Mouse (Mus musculus) bone marrow macrophage, adult 2 months (primary cell): ENCODE measurements at regions not wholly inside any gene's neighbourhood (a gene's known extent, or its start where the extent isn't known, plus 50 kb on each side); places are given as distances from the start of the nearest gene placed in this dataset.

Experiments
- H3K27ac ChIP-seq: 2 replicates; pipeline ENCODE4 v1.5.1; 2012; ENCODE audit warnings: low read depth, low read length; ENCODE audit not compliant: insufficient read depth
- H3K4me1 ChIP-seq: 2 replicates; pipeline ENCODE4 v1.6.1; 2012; ENCODE audit warnings: low read length; ENCODE audit not compliant: control insufficient read depth, insufficient read depth
- H3K4me3 ChIP-seq: 2 replicates; pipeline ENCODE4 v1.5.1; 2012; ENCODE audit warnings: mild to moderate bottlenecking, low read length, moderate library complexity; ENCODE audit not compliant: insufficient read depth
- CTCF ChIP-seq: IDR thresholded peaks from 2 replicates; pipeline ENCODE4 v1.5.1; 2012; ENCODE audit warnings: low read depth, mild to moderate bottlenecking, low read length, moderate library complexity
- POLR2A ChIP-seq: IDR thresholded peaks from 2 replicates; pipeline ENCODE4 v1.6.1; 2012; ENCODE audit warnings: mild to moderate bottlenecking, low read depth, low read length, borderline replicate concordance

DNA sequence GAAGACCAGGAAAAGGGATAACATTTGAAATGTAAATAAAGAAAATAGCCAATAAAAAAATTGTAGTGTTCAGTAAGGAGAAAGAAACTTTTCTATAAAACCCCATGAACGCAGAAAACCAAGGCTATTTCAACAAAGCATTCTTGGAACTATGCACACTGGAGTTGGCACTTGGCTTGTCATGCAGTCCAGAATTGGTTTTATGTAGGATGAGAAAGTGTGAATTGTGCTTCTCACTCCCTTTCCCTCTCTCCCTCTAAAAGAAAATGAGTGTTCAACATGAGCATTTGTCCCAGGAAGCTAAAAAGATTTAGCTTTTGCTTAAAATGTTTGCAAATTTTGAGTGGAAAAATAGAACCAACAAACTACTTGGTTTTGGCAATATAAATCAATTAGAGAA lies 841.6 kb upstream of the Adam24 start:
- H3K4me1 ChIP-seq, result no peaks in the 10 kb centered on the region
- TF ChIP-seq CTCF, result no peak
- TF ChIP-seq POLR2A, result no peak
- H3K4me3 ChIP-seq, result no peak overlapping the region
- no peak overlapping the region for H3K27ac ChIP-seq

DNA sequence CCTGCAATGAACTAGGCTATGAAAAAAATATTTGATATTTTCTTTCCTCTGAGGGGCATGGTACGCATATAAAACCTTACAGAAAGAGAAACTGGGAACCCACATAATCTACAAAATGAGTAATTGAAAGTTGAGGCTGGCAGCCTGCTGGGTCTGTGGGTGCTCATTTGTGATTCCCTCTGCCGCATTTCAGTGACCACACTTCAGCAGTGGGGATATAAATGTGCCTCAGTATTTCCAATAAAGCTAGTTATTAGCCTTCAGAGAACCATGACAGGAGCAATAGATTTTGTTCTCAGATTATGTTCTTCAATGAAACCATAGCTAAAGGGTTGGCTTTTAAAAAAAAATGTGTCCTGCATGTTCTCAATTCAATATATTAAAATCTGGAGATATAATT lies 828.0 kb upstream of the Adam24 start:
- no peak overlapping the region for H3K4me3 ChIP-seq
- TF ChIP-seq POLR2A (no peak), CTCF (no peak)
- no peaks in the 10 kb centered on the region for H3K4me1 ChIP-seq
- H3K27ac ChIP-seq, result no peak overlapping the region

DNA sequence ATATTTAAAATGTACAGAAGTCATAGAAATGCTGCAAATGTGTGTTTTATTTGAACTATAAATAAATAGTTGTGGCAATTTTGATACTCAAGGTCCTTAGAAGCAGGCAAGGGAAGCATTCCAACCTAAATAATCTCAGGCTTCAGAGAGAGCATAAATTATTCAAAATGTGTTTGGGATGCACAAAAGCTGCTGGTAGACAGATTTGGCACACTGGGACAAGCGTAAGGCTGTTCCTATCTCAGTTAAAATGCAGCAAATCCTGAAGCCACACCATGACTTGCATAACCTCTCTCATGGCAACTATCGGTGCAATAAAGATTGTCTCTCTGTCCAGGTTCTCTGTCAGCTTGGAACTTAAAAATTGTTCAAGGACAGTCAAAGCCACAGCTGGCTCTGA lies 812.3 kb upstream of the Adam24 start:
- TF ChIP-seq CTCF, result no peak
- TF ChIP-seq POLR2A, result no peak
- H3K4me3 ChIP-seq, result no peak overlapping the region
- H3K27ac ChIP-seq, result no peak overlapping the region
- H3K4me1 ChIP-seq, result no peaks in the 10 kb centered on the region

DNA sequence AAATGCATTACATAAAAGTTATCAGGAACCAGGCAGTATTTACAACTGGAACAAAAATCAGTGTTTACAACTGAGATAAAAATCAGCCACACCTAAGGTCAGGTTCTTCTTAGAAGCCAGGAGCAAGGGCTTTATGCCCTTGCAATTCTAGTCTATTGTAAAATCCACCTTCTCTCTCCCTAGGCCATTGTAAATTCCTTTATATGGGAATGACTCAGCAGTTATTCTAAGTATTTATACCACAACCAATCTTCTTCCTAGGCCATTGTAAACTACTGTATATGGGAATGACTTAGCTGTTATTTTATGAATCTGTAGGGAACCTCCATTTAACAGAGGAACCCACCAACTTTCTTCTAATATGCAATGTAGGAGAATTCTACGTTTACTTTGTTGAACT lies 772.6 kb upstream of the Adam24 start:
- no peak for TF ChIP-seq CTCF
- TF ChIP-seq POLR2A, result no peak
- no peaks in the 10 kb centered on the region for H3K4me1 ChIP-seq
- H3K4me3 ChIP-seq, result no peak overlapping the region
- no peak overlapping the region for H3K27ac ChIP-seq

DNA sequence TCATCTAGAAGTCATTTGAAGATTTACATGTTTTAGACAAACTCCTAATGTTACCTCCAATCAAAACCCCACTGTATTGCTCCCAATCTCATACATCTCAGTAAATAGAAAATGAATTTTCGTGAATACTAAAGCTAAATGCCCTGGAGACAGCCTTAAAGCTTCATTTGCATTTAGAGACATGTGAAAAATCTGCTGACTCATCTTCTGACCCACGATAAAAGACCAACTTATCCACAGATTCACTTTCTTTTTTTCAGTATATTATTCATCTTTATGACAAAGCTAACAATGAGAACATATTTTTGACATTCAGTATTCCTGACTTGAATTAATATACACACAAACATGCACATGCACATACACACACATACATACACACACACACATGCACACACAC lies 762.0 kb upstream of the Adam24 start:
- Histone ChIP-seq H3K4me3 (no peak overlapping the region), H3K4me1 (no peaks in the 10 kb centered on the region), H3K27ac (no peak overlapping the region)
- TF ChIP-seq CTCF (no peak), POLR2A (no peak)

DNA sequence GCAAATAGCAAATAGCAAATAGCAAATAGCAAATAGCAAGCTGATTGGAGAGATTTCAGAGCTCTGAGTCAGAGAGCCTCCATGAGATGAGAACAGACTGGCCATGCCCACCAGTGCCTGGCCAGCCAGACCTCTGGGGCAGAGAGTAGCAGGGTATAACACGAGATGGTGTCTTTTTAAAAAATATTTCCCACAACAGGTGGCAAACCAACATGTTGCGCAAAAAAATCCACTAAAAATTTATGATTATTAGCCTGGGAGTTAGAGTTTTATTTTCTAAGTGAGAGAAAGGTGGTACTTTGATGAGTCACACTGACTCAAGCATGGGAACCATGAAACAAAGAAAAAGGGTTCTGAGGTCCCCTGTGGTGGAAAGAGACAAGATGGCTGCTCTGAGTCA lies 753.5 kb upstream of the Adam24 start:
- TF ChIP-seq CTCF, result no peak
- no peak for TF ChIP-seq POLR2A
- no peaks in the 10 kb centered on the region for H3K4me1 ChIP-seq
- H3K4me3 ChIP-seq, result no peak overlapping the region
- H3K27ac ChIP-seq, result no peak overlapping the region

DNA sequence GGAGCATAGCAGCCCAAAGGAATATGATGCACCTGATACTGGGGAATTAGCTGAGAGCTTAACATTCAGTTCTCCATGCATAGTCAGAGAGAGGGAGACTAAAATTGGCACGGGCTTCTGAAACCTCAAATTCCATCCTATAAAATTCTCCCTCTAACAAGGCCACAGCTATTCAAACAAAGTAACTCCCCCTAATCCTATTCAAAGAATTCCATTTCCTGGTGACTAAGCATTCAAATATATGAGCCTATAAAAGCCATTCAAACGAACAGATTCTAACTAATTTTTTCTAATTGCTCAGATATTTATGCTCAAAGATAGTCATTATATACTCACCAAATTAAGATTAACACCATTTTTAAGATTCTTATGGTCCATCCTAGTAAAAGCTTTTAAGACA lies 751.1 kb upstream of the Adam24 start:
- no peak overlapping the region for H3K4me3 ChIP-seq
- no peaks in the 10 kb centered on the region for H3K4me1 ChIP-seq
- no peak overlapping the region for H3K27ac ChIP-seq
- no peak for TF ChIP-seq CTCF
- TF ChIP-seq POLR2A, result no peak

DNA sequence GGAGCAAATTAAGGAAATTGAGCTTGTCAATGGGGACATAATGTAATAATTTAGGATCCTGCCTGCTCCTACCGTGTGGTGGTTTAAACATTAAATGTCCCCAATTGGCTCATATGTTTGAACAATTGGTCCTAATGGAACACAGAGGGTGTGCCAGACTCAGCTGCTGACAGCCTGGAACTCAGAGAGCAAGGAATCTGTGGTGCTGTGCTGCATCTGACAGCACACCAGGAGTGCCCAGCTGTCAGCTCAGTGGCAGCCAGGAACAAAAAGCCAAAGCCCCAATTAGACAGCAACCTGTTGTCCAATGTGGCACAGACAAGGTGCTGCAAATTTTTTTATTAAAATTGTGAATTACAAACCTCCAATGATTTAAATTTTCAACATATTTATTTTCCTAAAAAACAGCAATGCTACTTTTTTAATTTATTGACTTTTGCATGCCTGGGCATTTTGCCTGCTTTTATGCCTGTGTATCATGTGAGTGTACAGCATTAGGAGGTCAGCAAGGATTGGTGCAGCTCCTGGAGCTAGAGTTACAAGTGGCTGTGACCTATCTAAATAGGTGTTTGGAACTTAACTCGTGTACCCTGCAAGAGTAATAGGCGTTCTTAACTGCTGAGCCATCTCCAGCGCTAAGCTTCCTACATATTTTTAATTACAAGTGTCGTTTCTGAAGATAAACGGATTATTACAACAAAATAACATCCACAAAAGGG lies 724.5 kb upstream of the Adam24 start:
- Histone ChIP-seq H3K4me1 (no peaks in the 10 kb centered on the region), H3K4me3 (no peak overlapping the region), H3K27ac (no peak overlapping the region)
- TF ChIP-seq POLR2A (no peak), CTCF (no peak)

DNA sequence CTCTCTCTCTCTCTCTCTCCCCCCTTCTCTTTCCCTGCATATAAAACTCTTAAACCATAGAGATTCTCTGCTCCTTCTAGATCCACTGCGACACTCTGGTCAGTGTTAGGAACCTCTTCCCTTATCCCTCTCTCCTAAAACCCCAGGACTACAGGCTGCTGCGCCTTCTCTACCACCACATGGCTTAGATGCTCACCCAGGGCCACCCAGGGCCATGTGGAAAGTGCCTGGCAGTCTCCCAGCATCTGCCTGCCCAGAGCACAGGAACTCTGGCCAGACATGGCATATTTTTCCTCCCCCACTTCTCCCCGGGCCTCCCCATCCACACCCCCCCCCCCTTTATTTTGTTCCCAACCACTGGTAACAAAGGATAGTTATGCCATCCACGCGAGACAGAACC lies 720.4 kb upstream of the Adam24 start:
- TF ChIP-seq POLR2A (no peak), CTCF (no peak)
- H3K27ac ChIP-seq, result no peak overlapping the region

DNA sequence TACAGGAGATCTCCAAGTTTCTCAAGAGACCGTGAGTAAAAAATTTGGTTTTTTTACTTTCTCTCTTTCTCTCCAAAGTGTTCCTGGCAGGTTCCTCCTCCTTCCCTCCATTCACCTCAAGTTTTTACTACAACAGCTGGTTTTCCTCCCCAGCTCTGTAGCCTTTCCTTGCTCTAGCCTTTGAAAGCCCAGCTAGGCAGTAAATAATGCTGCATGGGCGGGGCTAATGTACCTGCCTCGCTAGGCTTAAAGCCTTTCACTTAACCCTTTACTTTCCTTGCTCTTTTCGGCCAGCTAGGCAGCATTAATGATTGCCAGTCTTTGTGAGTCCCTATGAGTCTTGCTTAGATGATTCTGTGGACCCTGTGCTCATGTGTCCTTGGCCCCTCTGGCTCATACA lies 720.0 kb upstream of the Adam24 start:
- no peaks in the 10 kb centered on the region for H3K4me1 ChIP-seq
- no peak overlapping the region for H3K4me3 ChIP-seq
- H3K27ac ChIP-seq, result no peak overlapping the region
- no peak for TF ChIP-seq CTCF
- TF ChIP-seq POLR2A, result no peak

More for the DNA sequence above, 720.4 kb upstream of the Adam24 start:
- Histone ChIP-seq H3K4me3 (no peak overlapping the region), H3K4me1 (no peaks in the 10 kb centered on the region)

DNA sequence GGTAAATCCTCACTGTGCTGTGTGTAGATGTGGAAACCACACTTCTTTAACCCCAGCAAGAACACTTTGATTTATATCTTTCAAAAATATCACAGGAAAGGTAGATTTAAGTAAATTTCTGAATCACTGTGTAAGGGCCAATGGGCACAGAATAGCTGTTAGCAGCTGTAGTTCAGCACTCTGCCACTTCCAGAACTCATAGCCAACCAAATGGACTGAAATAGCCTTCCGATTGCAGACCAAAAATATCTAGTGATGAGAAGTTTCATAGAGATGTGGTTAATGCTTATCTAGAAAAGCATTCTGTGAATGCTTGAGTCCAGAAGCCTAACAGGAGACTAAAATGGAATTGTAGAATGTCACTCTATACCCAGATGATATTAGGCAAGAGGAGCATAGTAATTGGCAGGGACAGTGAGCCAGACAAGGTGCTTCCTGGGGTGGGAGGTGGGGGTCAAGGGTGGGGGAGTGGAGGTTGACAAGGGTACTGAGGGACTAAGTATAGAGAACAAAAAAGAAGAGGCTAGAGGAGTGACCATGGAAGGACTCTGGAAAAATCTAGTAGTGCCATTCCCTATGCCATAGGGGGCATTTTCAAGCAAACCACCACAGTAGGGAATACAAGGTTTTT lies 669.6 kb upstream of the Adam24 start:
- TF ChIP-seq POLR2A (no peak), CTCF (no peak)
- H3K27ac ChIP-seq, result no peak overlapping the region
- H3K4me3 ChIP-seq, result no peak overlapping the region
- no peaks in the 10 kb centered on the region for H3K4me1 ChIP-seq
